Mouse (Mus musculus): ENCODE data around the gene Tfdp1.

- no peak for TF ChIP-seq CTCF (IDR thresholded peaks at IDR 0.05)
- TF ChIP-seq EP300 (IDR thresholded peaks at IDR 0.05; ENCODE audit: insufficient read depth, low read depth, low read length) = no peak
- TF ChIP-seq POLR2A (IDR thresholded peaks at IDR 0.05; ENCODE audit: insufficient read depth, low read depth, low read length) = no peak
Measured at GRCm38 (mm10) chr8:13306309-13306909, 32.1 kb upstream of the Tfdp1 start.
